Mouse (Mus musculus): ENCODE data around the gene Nrcam.

DNA sequence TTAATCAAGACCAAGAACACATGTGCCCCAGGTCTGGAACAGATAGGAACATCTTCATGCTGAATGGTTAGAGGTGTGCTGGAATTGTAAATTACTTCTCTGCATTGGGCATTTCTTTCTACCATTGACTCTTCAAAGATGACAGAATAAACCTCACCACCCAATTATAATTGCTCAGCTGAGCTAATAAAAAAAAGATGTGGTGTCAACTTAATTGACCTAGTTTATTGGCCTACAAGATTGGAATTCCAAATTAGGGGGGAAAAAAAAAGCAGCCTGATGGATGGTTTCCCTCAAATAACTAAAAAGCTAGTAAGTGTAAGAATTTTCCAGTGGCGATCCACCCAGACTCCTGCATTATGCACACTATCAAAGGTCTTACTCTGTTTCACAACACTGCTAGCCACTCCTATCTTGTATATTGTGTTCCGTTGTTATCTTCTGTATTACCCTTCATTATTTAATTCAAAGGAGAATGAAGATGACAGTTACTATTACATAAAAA lies 8.5 kb downstream of the Nrcam start:
- TF ChIP-seq CTCF (IDR thresholded peaks at IDR 0.05) (no peak), POLR2A (IDR thresholded peaks at IDR 0.05; ENCODE audit: insufficient read depth, low read depth, low read length) (no peak), EP300 (IDR thresholded peaks at IDR 0.05; ENCODE audit: insufficient read depth, low read depth, low read length) (no peak)
